Mouse (Mus musculus) embryonic facial prominence, embryonic 11.5 days (tissue): Measurements from ENCODE around the gene Ctu2. TPM values are rescaled to one million over a fixed set of nuclear protein-coding genes. Genes with fewer than 3 reads are reported as not detected.
A peak's percentile ranks its signal among the peaks of the same experiment; 100 is the strongest.

Experiments
- ATAC-seq: fragments of 200-750 bp; cut with Nextera tagmentation; replicated peaks from 2 replicates; pipeline ENCODE4 v1.8.0; 2017; ENCODE audit warnings: low read depth; ENCODE audit not compliant: insufficient number of reproducible peaks, low FRiP score, low TSS enrichment
- DNase-seq: peaks from one replicate; pipeline ENCODE4 v3.0.0-alpha.2; 2015; ENCODE audit warnings: low spot score
- H3K27ac ChIP-seq: fragments of 300-500 bp; sonication (generic); replicated peaks from 2 replicates; pipeline ENCODE4 v1.5.1; 2014; ENCODE audit warnings: mild to moderate bottlenecking, low read depth, low read length, control low read depth
- H3K27me3 ChIP-seq: fragments of 300-500 bp; sonication (generic); 2 replicates; pipeline ENCODE4 v1.6.1; 2014; ENCODE audit warnings: mild to moderate bottlenecking, low read length, moderate library complexity, mixed read lengths; ENCODE audit not compliant: control insufficient read depth, insufficient read depth
- H3K36me3 ChIP-seq: fragments of 300-500 bp; sonication (generic); replicated peaks from 2 replicates; pipeline ENCODE4 v1.6.1; 2014; ENCODE audit warnings: low read depth, mild to moderate bottlenecking, low read length, moderate library complexity, mixed read lengths; ENCODE audit not compliant: control insufficient read depth, insufficient read depth
- H3K4me1 ChIP-seq: fragments of 300-500 bp; sonication (generic); 2 replicates; pipeline ENCODE4 v1.6.1; 2014; ENCODE audit warnings: low read length, mixed read lengths; ENCODE audit not compliant: control insufficient read depth, insufficient read depth
- H3K4me2 ChIP-seq: fragments of 300-500 bp; sonication (generic); 2 replicates; pipeline ENCODE4 v1.6.1; 2014; ENCODE audit warnings: low read depth, mild to moderate bottlenecking, control low read depth, low read length, moderate library complexity
- H3K4me3 ChIP-seq: fragments of 300-500 bp; sonication (generic); 2 replicates; pipeline ENCODE4 v1.5.1; 2014; ENCODE audit warnings: low read depth, low read length, control low read depth
- H3K9ac ChIP-seq: fragments of 300-500 bp; sonication (generic); replicated peaks from 2 replicates; pipeline ENCODE4 v1.6.1; 2014; ENCODE audit warnings: mild to moderate bottlenecking, control low read depth, low read length
- H3K9me3 ChIP-seq: fragments of 300-500 bp; sonication (generic); replicated peaks from 2 replicates; pipeline ENCODE4 v1.6.1; 2016; ENCODE audit warnings: mild to moderate bottlenecking, low read length, inconsistent platforms, mixed read lengths; ENCODE audit not compliant: control insufficient read depth
- WGBS: fragments of 180-500 bp; shearing (Covaris S2); extraction: QIAGEN DNeasy Blood & Tissue Kit; methylation state at CpG from one replicate; pipeline ENCODE4 v1.1.7; 2014; 5-methylcytosine and 5-hydroxymethylcytosine counted together
- polyA plus RNA-seq: library from polyadenylated mRNA; unstranded; fragments of >200 nt; fragmentation: Nextera tagmentation; extraction: Ambion mirVana; gene quantifications from 2 replicates; pipeline ENCODE4 v1.2.1, GENCODE M21; 2014

Gene Ctu2
- polyA plus RNA-seq, 1 experiment from 2014 or later = 66.8 TPM

- no peaks in the 10 kb centered on the region for H3K9me3 ChIP-seq
- H3K9ac ChIP-seq = no peak overlapping the region
- H3K27me3 ChIP-seq = no peaks in the 10 kb centered on the region
- H3K4me1 ChIP-seq = peaks cover 10% of the 10 kb centered on the region
- no peak overlapping the region for H3K4me3 ChIP-seq
- ATAC-seq (no peak), DNase-seq (no peak)
- no peak overlapping the region for H3K4me2 ChIP-seq
- WGBS = 77% methylated on average over 6 of the region's 6 CpGs
- no peaks in the 10 kb centered on the region for H3K36me3 ChIP-seq
- H3K27ac ChIP-seq = no peak overlapping the region
These were observed 48.6 kb downstream of the Ctu2 start for GRCm38 (mm10) chr8:122524506-122524905.

- H3K4me2 ChIP-seq = no peak overlapping the region
- ATAC-seq = peak; percentile 24; the same call in 1 of the 2 replicates
- no peaks in the 10 kb centered on the region for H3K27me3 ChIP-seq
- no peak overlapping the region for H3K4me3 ChIP-seq
- H3K27ac ChIP-seq = no peak overlapping the region
- H3K36me3 ChIP-seq = no peaks in the 10 kb centered on the region
- 73% methylated on average over 6 of the region's 6 CpGs for WGBS
- no peak overlapping the region for H3K9ac ChIP-seq
- peaks cover 10% of the 10 kb centered on the region for H3K4me1 ChIP-seq
- DNase-seq = no peak
- no peaks in the 10 kb centered on the region for H3K9me3 ChIP-seq
These were observed 49.1 kb downstream of the Ctu2 start for GRCm38 (mm10) chr8:122525004-122525403.

GRCm38 (mm10) chr8:122526084-122526483 is 50.1 kb downstream of the Ctu2 start:
- no peaks in the 10 kb centered on the region for H3K27me3 ChIP-seq
- peaks cover 10% of the 10 kb centered on the region for H3K4me1 ChIP-seq
- H3K27ac ChIP-seq = no peak overlapping the region
- no peak overlapping the region for H3K4me3 ChIP-seq
- H3K9ac ChIP-seq = no peak overlapping the region
- no peaks in the 10 kb centered on the region for H3K9me3 ChIP-seq
- WGBS = 75% methylated on average over 3 of the region's 3 CpGs
- no peaks in the 10 kb centered on the region for H3K36me3 ChIP-seq
- ATAC-seq (no peak), DNase-seq (no peak)
- no peak overlapping the region for H3K4me2 ChIP-seq

DNA sequence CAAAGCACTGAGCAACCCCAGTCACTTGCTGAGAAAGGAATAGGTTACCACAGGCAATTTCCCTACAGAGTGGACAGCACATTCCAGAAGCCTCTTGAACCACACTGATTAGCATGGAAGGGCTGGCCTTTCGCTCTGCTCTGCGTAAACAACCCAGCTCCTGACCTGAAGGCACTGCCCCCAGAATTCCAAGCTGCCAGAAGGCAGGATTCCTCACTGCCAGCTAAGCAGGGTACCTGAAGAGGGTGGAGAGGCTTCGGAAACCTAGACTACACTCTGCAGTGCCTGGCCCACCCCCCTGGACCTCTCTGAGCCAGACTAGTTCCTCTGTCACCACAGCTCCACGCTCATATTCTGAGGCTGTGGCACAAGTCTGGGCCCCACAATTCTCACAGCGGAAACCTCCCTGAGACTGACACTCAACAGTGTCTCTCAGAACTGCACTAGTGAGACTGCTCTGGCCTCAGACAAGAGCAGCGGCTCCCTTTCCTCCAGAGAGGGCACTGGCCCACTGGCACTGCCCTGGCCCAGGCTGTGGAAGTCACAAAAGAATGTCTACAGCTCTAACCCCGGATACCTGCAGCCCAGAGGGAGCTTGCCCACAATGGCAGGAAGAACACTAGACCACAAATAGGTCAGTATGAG is 50.7 kb downstream of the Ctu2 start:
- H3K4me1 ChIP-seq = peaks cover 10% of the 10 kb centered on the region
- no peak overlapping the region for H3K27ac ChIP-seq
- no peaks in the 10 kb centered on the region for H3K36me3 ChIP-seq
- H3K4me3 ChIP-seq = no peak overlapping the region
- H3K4me2 ChIP-seq = no peak overlapping the region
- no peak for ATAC-seq
- 57% methylated on average over 7 of the region's 7 CpGs for WGBS
- H3K27me3 ChIP-seq = no peaks in the 10 kb centered on the region
- no peak overlapping the region for H3K9ac ChIP-seq
- DNase-seq = no peak
- H3K9me3 ChIP-seq = no peaks in the 10 kb centered on the region

GRCm38 (mm10) chr8:122527937-122528336 is 52.0 kb downstream of the Ctu2 start:
- Histone ChIP-seq H3K4me2 (no peak overlapping the region), H3K4me1 (peaks cover 10% of the 10 kb centered on the region), H3K36me3 (no peaks in the 10 kb centered on the region), H3K4me3 (no peak overlapping the region), H3K9ac (no peak overlapping the region), H3K27me3 (no peaks in the 10 kb centered on the region), H3K27ac (no peak overlapping the region), H3K9me3 (no peaks in the 10 kb centered on the region)
- DNase-seq = no peak
- no peak for ATAC-seq
- WGBS = 91% methylated on average over 3 of the region's 3 CpGs

DNA sequence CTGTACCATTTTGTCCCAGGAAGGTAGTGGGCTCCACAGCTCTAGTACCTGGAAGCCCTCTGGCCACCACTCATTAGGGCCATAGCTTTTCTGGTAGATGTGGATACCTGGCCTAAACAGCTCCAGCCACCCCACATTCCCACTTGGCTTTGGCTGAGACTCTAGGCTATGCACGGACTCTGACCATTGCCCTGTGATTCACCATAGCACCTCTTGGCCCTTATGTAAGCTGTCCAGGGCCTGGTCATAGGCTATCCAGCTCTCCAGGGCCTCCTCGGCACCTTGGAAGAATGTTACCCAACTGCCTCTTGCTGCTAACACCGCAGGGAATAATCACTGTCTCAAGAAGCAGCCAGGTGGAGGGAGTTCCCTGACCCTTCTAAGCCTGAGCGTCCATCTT is 53.2 kb downstream of the Ctu2 start:
- H3K36me3 ChIP-seq = no peaks in the 10 kb centered on the region
- DNase-seq = no peak
- no peak overlapping the region for H3K4me3 ChIP-seq
- no peak overlapping the region for H3K4me2 ChIP-seq
- peaks cover 2% of the 10 kb centered on the region; the same call in 1 of the 2 replicates for H3K4me1 ChIP-seq
- ATAC-seq = no peak
- H3K27ac ChIP-seq = no peak overlapping the region
- no peaks in the 10 kb centered on the region for H3K27me3 ChIP-seq
- no peak overlapping the region for H3K9ac ChIP-seq
- H3K9me3 ChIP-seq = no peaks in the 10 kb centered on the region
- WGBS = 92% methylated on average over 4 of the region's 4 CpGs

DNA sequence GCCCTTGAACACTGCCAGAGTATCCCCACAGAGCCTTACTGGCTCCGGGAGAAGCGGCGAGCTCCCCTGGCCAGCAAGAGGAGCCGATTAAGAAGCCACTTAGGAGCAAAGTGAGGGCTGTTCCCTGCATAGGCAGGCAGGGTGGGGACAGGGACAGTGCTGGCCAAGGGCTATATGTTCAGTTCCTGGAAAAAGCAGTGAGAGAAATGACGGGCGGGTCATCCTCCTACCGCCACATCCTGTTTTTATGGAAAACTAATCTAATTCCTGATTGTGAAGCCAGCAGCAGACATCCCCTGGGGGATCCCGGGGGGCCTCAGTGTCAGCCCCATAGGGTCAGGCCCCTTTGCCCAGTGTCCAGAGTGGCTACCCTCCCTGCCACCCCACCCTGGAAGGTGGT is 55.4 kb downstream of the Ctu2 start:
- Histone ChIP-seq H3K27ac (no peak overlapping the region), H3K9me3 (no peaks in the 10 kb centered on the region), H3K36me3 (no peaks in the 10 kb centered on the region), H3K4me3 (no peak overlapping the region), H3K4me2 (no peak overlapping the region), H3K4me1 (peaks cover 2% of the 10 kb centered on the region; the same call in 1 of the 2 replicates), H3K27me3 (no peaks in the 10 kb centered on the region), H3K9ac (0 out of 2 replicates have a peak overlapping the region, but pooled peaks have one; percentile 22)
- ATAC-seq = no peak
- no peak for DNase-seq
- 69% methylated on average over 8 of the region's 8 CpGs for WGBS
